Mouse (Mus musculus): ENCODE results near the gene Togaram2. TPM values are rescaled to one million over a fixed set of nuclear protein-coding genes. Genes with fewer than 3 reads are reported as not detected.

Togaram2 gene
- polyA plus RNA-seq, 1 experiment from 2014 or later = not detected

- WGBS = 70% methylated on average over 5 of the region's 5 CpGs
- Histone ChIP-seq H3K9me3 (ENCODE audit: control insufficient read depth, low read length) (no peaks in the 10 kb centered on the region), H3K4me2 (ENCODE audit: low read depth, severe bottlenecking) (no peak overlapping the region), H3K4me1 (ENCODE audit: control insufficient read depth, insufficient read depth, low read length) (no peaks in the 10 kb centered on the region), H3K27me3 (ENCODE audit: control insufficient read depth, insufficient read depth, low read length) (no peaks in the 10 kb centered on the region), H3K36me3 (ENCODE audit: control insufficient read depth, insufficient read depth, low read length) (no peaks in the 10 kb centered on the region), H3K27ac (replicated peaks; ENCODE audit: low read depth, low read length) (no peak overlapping the region), H3K9ac (ENCODE audit: low read length) (no peak overlapping the region), H3K4me3 (ENCODE audit: low read depth, low read length) (no peak overlapping the region)
- ATAC-seq (ENCODE audit: insufficient number of reproducible peaks, low FRiP score, low TSS enrichment, low read depth) (no peak), DNase-seq (ENCODE audit: low spot score) (no peak)
These were observed 16.8 kb downstream of the Togaram2 start for GRCm38 (mm10) chr17:71689903-71690302.

- Histone ChIP-seq H3K4me2 (ENCODE audit: low read depth, severe bottlenecking) (no peak overlapping the region), H3K36me3 (ENCODE audit: control insufficient read depth, insufficient read depth, low read length) (no peaks in the 10 kb centered on the region), H3K4me3 (ENCODE audit: low read depth, low read length) (no peak overlapping the region), H3K9ac (ENCODE audit: low read length) (no peak overlapping the region), H3K27me3 (ENCODE audit: control insufficient read depth, insufficient read depth, low read length) (no peaks in the 10 kb centered on the region), H3K4me1 (ENCODE audit: control insufficient read depth, insufficient read depth, low read length) (no peaks in the 10 kb centered on the region), H3K27ac (replicated peaks; ENCODE audit: low read depth, low read length) (no peak overlapping the region), H3K9me3 (ENCODE audit: control insufficient read depth, low read length) (no peaks in the 10 kb centered on the region)
- DNase-seq (ENCODE audit: low spot score) = no peak
- 83% methylated on average over 11 of the region's 11 CpGs for WGBS
- ATAC-seq (ENCODE audit: insufficient number of reproducible peaks, low FRiP score, low TSS enrichment, low read depth) = no peak
These were observed 18.4 kb downstream of the Togaram2 start for GRCm38 (mm10) chr17:71691361-71691875.

- Histone ChIP-seq H3K4me3 (ENCODE audit: low read depth, low read length) (no peak overlapping the region), H3K9ac (ENCODE audit: low read length) (no peak overlapping the region), H3K27me3 (ENCODE audit: control insufficient read depth, insufficient read depth, low read length) (no peaks in the 10 kb centered on the region), H3K27ac (replicated peaks; ENCODE audit: low read depth, low read length) (no peak overlapping the region), H3K36me3 (ENCODE audit: control insufficient read depth, insufficient read depth, low read length) (no peaks in the 10 kb centered on the region), H3K4me1 (ENCODE audit: control insufficient read depth, insufficient read depth, low read length) (no peaks in the 10 kb centered on the region), H3K9me3 (ENCODE audit: control insufficient read depth, low read length) (no peaks in the 10 kb centered on the region), H3K4me2 (ENCODE audit: low read depth, severe bottlenecking) (no peak overlapping the region)
- WGBS = 63% methylated on average over 5 of the region's 5 CpGs
- DNase-seq (ENCODE audit: low spot score) = peak; percentile 29
- no peak for ATAC-seq (ENCODE audit: insufficient number of reproducible peaks, low FRiP score, low TSS enrichment, low read depth)
These were observed 20.3 kb downstream of the Togaram2 start for GRCm38 (mm10) chr17:71693313-71693712.

- 61% methylated on average over 8 of the region's 8 CpGs for WGBS
- no peak overlapping the region for H3K4me3 ChIP-seq (ENCODE audit: low read depth, low read length)
- H3K36me3 ChIP-seq (ENCODE audit: control insufficient read depth, insufficient read depth, low read length) = no peaks in the 10 kb centered on the region
- no peaks in the 10 kb centered on the region for H3K27me3 ChIP-seq (ENCODE audit: control insufficient read depth, insufficient read depth, low read length)
- ATAC-seq (ENCODE audit: insufficient number of reproducible peaks, low FRiP score, low TSS enrichment, low read depth) = no peak
- no peaks in the 10 kb centered on the region for H3K9me3 ChIP-seq (ENCODE audit: control insufficient read depth, low read length)
- no peaks in the 10 kb centered on the region for H3K4me1 ChIP-seq (ENCODE audit: control insufficient read depth, insufficient read depth, low read length)
- peak; percentile 48 for DNase-seq (ENCODE audit: low spot score)
- no peak overlapping the region for H3K27ac ChIP-seq (replicated peaks; ENCODE audit: low read depth, low read length)
- no peak overlapping the region for H3K9ac ChIP-seq (ENCODE audit: low read length)
- no peak overlapping the region for H3K4me2 ChIP-seq (ENCODE audit: low read depth, severe bottlenecking)
These were observed 20.7 kb downstream of the Togaram2 start for GRCm38 (mm10) chr17:71693780-71694179.

GRCm38 (mm10) chr17:71695151-71695550, 22.1 kb downstream of the Togaram2 start:
- WGBS = 83% methylated on average over 8 of the region's 8 CpGs
- no peak for ATAC-seq (ENCODE audit: insufficient number of reproducible peaks, low FRiP score, low TSS enrichment, low read depth)
- Histone ChIP-seq H3K27ac (replicated peaks; ENCODE audit: low read depth, low read length) (no peak overlapping the region), H3K27me3 (ENCODE audit: control insufficient read depth, insufficient read depth, low read length) (no peaks in the 10 kb centered on the region), H3K4me3 (ENCODE audit: low read depth, low read length) (no peak overlapping the region), H3K4me2 (ENCODE audit: low read depth, severe bottlenecking) (no peak overlapping the region), H3K36me3 (ENCODE audit: control insufficient read depth, insufficient read depth, low read length) (no peaks in the 10 kb centered on the region), H3K4me1 (ENCODE audit: control insufficient read depth, insufficient read depth, low read length) (no peaks in the 10 kb centered on the region), H3K9ac (ENCODE audit: low read length) (no peak overlapping the region), H3K9me3 (ENCODE audit: control insufficient read depth, low read length) (no peaks in the 10 kb centered on the region)
- DNase-seq (ENCODE audit: low spot score) = no peak

GRCm38 (mm10) chr17:71695716-71696315, 22.8 kb downstream of the Togaram2 start:
- no peak for DNase-seq (ENCODE audit: low spot score)
- Histone ChIP-seq H3K4me2 (ENCODE audit: low read depth, severe bottlenecking) (no peak overlapping the region), H3K27me3 (ENCODE audit: control insufficient read depth, insufficient read depth, low read length) (no peaks in the 10 kb centered on the region), H3K9me3 (ENCODE audit: control insufficient read depth, low read length) (no peaks in the 10 kb centered on the region), H3K36me3 (ENCODE audit: control insufficient read depth, insufficient read depth, low read length) (no peaks in the 10 kb centered on the region), H3K4me3 (ENCODE audit: low read depth, low read length) (no peak overlapping the region), H3K9ac (ENCODE audit: low read length) (no peak overlapping the region), H3K27ac (replicated peaks; ENCODE audit: low read depth, low read length) (no peak overlapping the region), H3K4me1 (ENCODE audit: control insufficient read depth, insufficient read depth, low read length) (no peaks in the 10 kb centered on the region)
- no peak for ATAC-seq (ENCODE audit: insufficient number of reproducible peaks, low FRiP score, low TSS enrichment, low read depth)
- 72% methylated on average over 15 of the region's 15 CpGs for WGBS

GRCm38 (mm10) chr17:71696396-71696795, 23.3 kb downstream of the Togaram2 start:
- Histone ChIP-seq H3K9ac (ENCODE audit: low read length) (no peak overlapping the region), H3K9me3 (ENCODE audit: control insufficient read depth, low read length) (no peaks in the 10 kb centered on the region), H3K27me3 (ENCODE audit: control insufficient read depth, insufficient read depth, low read length) (no peaks in the 10 kb centered on the region), H3K4me3 (ENCODE audit: low read depth, low read length) (no peak overlapping the region), H3K36me3 (ENCODE audit: control insufficient read depth, insufficient read depth, low read length) (no peaks in the 10 kb centered on the region), H3K27ac (replicated peaks; ENCODE audit: low read depth, low read length) (no peak overlapping the region), H3K4me1 (ENCODE audit: control insufficient read depth, insufficient read depth, low read length) (no peaks in the 10 kb centered on the region), H3K4me2 (ENCODE audit: low read depth, severe bottlenecking) (no peak overlapping the region)
- DNase-seq (ENCODE audit: low spot score) (no peak), ATAC-seq (ENCODE audit: insufficient number of reproducible peaks, low FRiP score, low TSS enrichment, low read depth) (no peak)
- WGBS = 79% methylated on average over 5 of the region's 5 CpGs

- no peak overlapping the region for H3K27ac ChIP-seq (replicated peaks; ENCODE audit: low read depth, low read length)
These were observed 25.0 kb downstream of the Togaram2 start for GRCm38 (mm10) chr17:71697896-71698618.

More at GRCm38 (mm10) chr17:71697896-71698618, 25.0 kb downstream of the Togaram2 start:
- Histone ChIP-seq H3K27me3 (ENCODE audit: control insufficient read depth, insufficient read depth, low read length) (no peaks in the 10 kb centered on the region), H3K36me3 (ENCODE audit: control insufficient read depth, insufficient read depth, low read length) (no peaks in the 10 kb centered on the region), H3K9ac (ENCODE audit: low read length) (no peak overlapping the region), H3K9me3 (ENCODE audit: control insufficient read depth, low read length) (no peaks in the 10 kb centered on the region), H3K4me1 (ENCODE audit: control insufficient read depth, insufficient read depth, low read length) (no peaks in the 10 kb centered on the region), H3K4me2 (ENCODE audit: low read depth, severe bottlenecking) (no peak overlapping the region), H3K4me3 (ENCODE audit: low read depth, low read length) (no peak overlapping the region)
- no peak for DNase-seq (ENCODE audit: low spot score)
- WGBS = 83% methylated on average over 11 of the region's 11 CpGs
- no peak for ATAC-seq (ENCODE audit: insufficient number of reproducible peaks, low FRiP score, low TSS enrichment, low read depth)

Measured in limb, embryonic 11.5 days (tissue).